Mouse (Mus musculus) hindbrain, embryonic 16.5 days (tissue): ENCODE measurements around the gene Ovol1. TPM values are rescaled to one million over a fixed set of nuclear protein-coding genes. Genes with fewer than 3 reads are reported as not detected.
A peak's percentile ranks its signal among the peaks of the same experiment; 100 is the strongest.

Experiments
- ATAC-seq: fragments of 200-750 bp; cut with Nextera tagmentation; 2 replicates; pipeline ENCODE4 v1.8.0; 2017; ENCODE audit warnings: moderate TSS enrichment, moderate library complexity
- H3K27ac ChIP-seq: fragments of 300-500 bp; sonication (generic); 2 replicates; pipeline ENCODE4 v1.5.1; 2014; ENCODE audit warnings: low read depth, mild to moderate bottlenecking, control low read depth, low read length, moderate library complexity
- H3K27me3 ChIP-seq: fragments of 300-500 bp; sonication (generic); replicated peaks from 2 replicates; pipeline ENCODE4 v1.6.1; 2014; ENCODE audit warnings: low read length; ENCODE audit not compliant: control insufficient read depth, insufficient read depth
- H3K36me3 ChIP-seq: fragments of 300-500 bp; sonication (generic); 2 replicates; pipeline ENCODE4 v1.6.1; 2014; ENCODE audit warnings: mild to moderate bottlenecking, low read length, moderate library complexity, mixed read lengths; ENCODE audit not compliant: control insufficient read depth, insufficient read depth
- H3K4me1 ChIP-seq: fragments of 300-500 bp; sonication (generic); 2 replicates; pipeline ENCODE4 v1.6.1; 2014; ENCODE audit warnings: low read depth, low read length; ENCODE audit not compliant: control insufficient read depth, insufficient read depth
- H3K4me2 ChIP-seq: fragments of 300-500 bp; sonication (generic); 2 replicates; pipeline ENCODE4 v1.6.1; 2014; ENCODE audit warnings: mild to moderate bottlenecking, low read length, control low read depth, moderate library complexity
- H3K4me3 ChIP-seq: fragments of 300-500 bp; sonication (generic); 2 replicates; pipeline ENCODE4 v1.5.1; 2014; ENCODE audit warnings: mild to moderate bottlenecking, low read length, control low read depth, moderate library complexity
- H3K9ac ChIP-seq: fragments of 300-500 bp; sonication (generic); 2 replicates; pipeline ENCODE4 v1.6.1; 2014; ENCODE audit warnings: low read depth, mild to moderate bottlenecking, control low read depth, low read length, moderate library complexity
- H3K9me3 ChIP-seq: fragments of 300-500 bp; sonication (generic); 2 replicates; pipeline ENCODE4 v1.6.1; 2014; ENCODE audit warnings: mild to moderate bottlenecking, low read length, moderate library complexity; ENCODE audit not compliant: control insufficient read depth
- WGBS: fragments of 180-500 bp; shearing (Covaris S2); extraction: QIAGEN DNeasy Blood & Tissue Kit; methylation state at CpG from one replicate; pipeline ENCODE4 v1.1.7; 2014; 5-methylcytosine and 5-hydroxymethylcytosine counted together
- polyA plus RNA-seq: library from polyadenylated mRNA; unstranded; fragments of >200 nt; fragmentation: Nextera tagmentation; extraction: Ambion mirVana; gene quantifications from 2 replicates; pipeline ENCODE4 v1.2.1, GENCODE M21; 2015

Ovol1 gene
- polyA plus RNA-seq, result 0.11 and 0.20 TPM in 2 replicates

- Histone ChIP-seq H3K27me3 (peaks cover 67% of the 10 kb centered on the region), H3K9me3 (no peaks in the 10 kb centered on the region), H3K4me2 (peak within 1 kb of the TSS; percentile 70), H3K36me3 (no peaks in the 10 kb centered on the region), H3K4me1 (peaks cover 15% of the 10 kb centered on the region), H3K27ac (no peak within 1 kb of the TSS), H3K9ac (peak within 1 kb of the TSS; percentile 24), H3K4me3 (peak within 1 kb of the TSS; percentile 40)
- WGBS, result 1% methylated on average over 57 of the region's 57 CpGs
- ATAC-seq, result no peak
Measured at GRCm38 (mm10) chr19:5560457-5561041, at the start of gene Ovol1. Gene Ovol1, minus strand, starts transcription at chr19:5560646.

- Histone ChIP-seq H3K4me2 (peak within 1 kb of the TSS; percentile 66), H3K9me3 (no peaks in the 10 kb centered on the region), H3K27me3 (no peaks in the 10 kb centered on the region), H3K27ac (peak within 1 kb of the TSS; percentile 99), H3K36me3 (peaks cover 22% of the 10 kb centered on the region), H3K4me3 (peak within 1 kb of the TSS; percentile 70), H3K9ac (peak within 1 kb of the TSS; percentile 92), H3K4me1 (peaks cover 16% of the 10 kb centered on the region)
- peak; percentile 95 for ATAC-seq
- whole genome bisulfite sequencing, result under 1% methylated on average over 54 of the region's 55 CpGs
Measured at GRCm38 (mm10) chr19:5609547-5610404, 49.3 kb upstream of the Ovol1 start, which contains the start of gene Kat5. Gene Kat5, minus strand, starts transcription at chr19:5610237.

GRCm38 (mm10) chr19:5609171-5609546 lies 48.7 kb upstream of the Ovol1 start:
- peaks cover 28% of the 10 kb centered on the region for H3K36me3 ChIP-seq
- peak overlapping the region; percentile 66 for H3K4me2 ChIP-seq
- peak overlapping the region; percentile 92 for H3K9ac ChIP-seq
- H3K4me1 ChIP-seq, result peaks cover 16% of the 10 kb centered on the region
- H3K9me3 ChIP-seq, result no peaks in the 10 kb centered on the region
- H3K27ac ChIP-seq, result peak overlapping the region; percentile 99
- H3K4me3 ChIP-seq, result peak overlapping the region; percentile 70
- ATAC-seq, result no peak
- WGBS, result 54% methylated on average over 10 of the region's 10 CpGs
- H3K27me3 ChIP-seq, result no peaks in the 10 kb centered on the region

- peak overlapping the region; percentile 99 for H3K27ac ChIP-seq
- peaks cover 32% of the 10 kb centered on the region for H3K36me3 ChIP-seq
- H3K9ac ChIP-seq, result peak overlapping the region; percentile 92; the same call in 1 of the 2 replicates
- peaks cover 16% of the 10 kb centered on the region for H3K4me1 ChIP-seq
- WGBS, result 93% methylated on average over 13 of the region's 13 CpGs
- no peaks in the 10 kb centered on the region for H3K9me3 ChIP-seq
- H3K4me2 ChIP-seq, result peak overlapping the region; percentile 66
- no peaks in the 10 kb centered on the region for H3K27me3 ChIP-seq
- ATAC-seq, result no peak
- H3K4me3 ChIP-seq, result peak overlapping the region; percentile 70
Measured at GRCm38 (mm10) chr19:5608707-5609106, 48.3 kb upstream of the Ovol1 start.

GRCm38 (mm10) chr19:5607705-5608410 lies 47.4 kb upstream of the Ovol1 start:
- ATAC-seq, result no peak
- H3K4me1 ChIP-seq, result peaks cover 20% of the 10 kb centered on the region
- no peak overlapping the region for H3K27ac ChIP-seq
- H3K9ac ChIP-seq, result no peak overlapping the region
- peaks cover 37% of the 10 kb centered on the region for H3K36me3 ChIP-seq
- 95% methylated on average over 26 of the region's 26 CpGs for WGBS
- no peak overlapping the region for H3K4me3 ChIP-seq
- H3K27me3 ChIP-seq, result no peaks in the 10 kb centered on the region
- no peak overlapping the region for H3K4me2 ChIP-seq
- no peaks in the 10 kb centered on the region for H3K9me3 ChIP-seq

- no peak overlapping the region for H3K9ac ChIP-seq
- 88% methylated on average over 8 of the region's 8 CpGs for WGBS
- H3K9me3 ChIP-seq, result no peaks in the 10 kb centered on the region
- H3K4me2 ChIP-seq, result no peak overlapping the region
- no peak for ATAC-seq
- H3K36me3 ChIP-seq, result peaks cover 37% of the 10 kb centered on the region
- no peak overlapping the region for H3K27ac ChIP-seq
- H3K4me1 ChIP-seq, result peaks cover 27% of the 10 kb centered on the region
- no peaks in the 10 kb centered on the region for H3K27me3 ChIP-seq
- no peak overlapping the region for H3K4me3 ChIP-seq
Measured at GRCm38 (mm10) chr19:5606196-5606595, 45.8 kb upstream of the Ovol1 start.

GRCm38 (mm10) chr19:5605126-5605525 lies 44.7 kb upstream of the Ovol1 start:
- H3K9ac ChIP-seq, result no peak overlapping the region
- peaks cover 37% of the 10 kb centered on the region for H3K36me3 ChIP-seq

GRCm38 (mm10) chr19:5603664-5604063 lies 43.2 kb upstream of the Ovol1 start:
- peaks cover 37% of the 10 kb centered on the region for H3K36me3 ChIP-seq
- WGBS, result 95% methylated on average over 7 of the region's 7 CpGs
- H3K4me2 ChIP-seq, result no peak overlapping the region
- H3K9ac ChIP-seq, result no peak overlapping the region
- H3K27ac ChIP-seq, result no peak overlapping the region
- no peak overlapping the region for H3K4me3 ChIP-seq
- no peaks in the 10 kb centered on the region for H3K9me3 ChIP-seq
- peaks cover 15% of the 10 kb centered on the region for H3K4me1 ChIP-seq
- H3K27me3 ChIP-seq, result no peaks in the 10 kb centered on the region
- ATAC-seq, result no peak

More at GRCm38 (mm10) chr19:5605126-5605525, 44.7 kb upstream of the Ovol1 start:
- Histone ChIP-seq H3K4me3 (no peak overlapping the region), H3K27ac (no peak overlapping the region), H3K4me1 (peaks cover 22% of the 10 kb centered on the region), H3K4me2 (no peak overlapping the region), H3K9me3 (no peaks in the 10 kb centered on the region), H3K27me3 (no peaks in the 10 kb centered on the region)
- no peak for ATAC-seq
- 91% methylated on average over 7 of the region's 7 CpGs for WGBS
